Mouse (Mus musculus) liver, embryonic 18 days (tissue): ENCODE data around the gene Zkscan7. TPM values are rescaled to one million over a fixed set of nuclear protein-coding genes. Genes with fewer than 3 reads are reported as not detected.

ENCODE experiments used
- polyA plus RNA-seq: library from polyadenylated mRNA; depleted of rRNA; stranded (reverse); fragments of >200 nt; gene quantifications from 2 replicates; pipeline ENCODE4 v1.2.3, GENCODE M21; 2012; rRNA removed

Zkscan7 gene
- polyA plus RNA-seq, result 2.5 and 2.7 TPM in 2 replicates

DNA sequence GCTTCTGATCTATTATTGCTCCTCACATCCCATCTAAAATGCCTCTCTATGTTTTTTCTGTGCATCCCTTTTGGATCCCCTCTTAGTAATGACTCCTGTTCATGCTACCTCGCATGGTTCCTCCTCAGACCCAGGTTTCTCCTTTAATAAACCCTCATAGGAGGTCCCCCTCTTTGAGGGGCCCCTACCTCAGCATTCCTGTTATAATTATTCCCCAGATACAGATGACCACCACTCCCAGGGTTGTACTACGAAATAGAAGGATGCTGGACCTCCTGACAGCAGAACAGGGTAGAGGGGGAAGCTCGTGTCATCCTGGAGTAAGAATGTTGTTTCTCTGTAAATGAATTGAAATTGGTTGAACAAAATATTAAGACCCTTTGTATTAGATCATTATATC is at the start of gene Zkscan7:
TSS of gene Zkscan7 (plus strand) at position 301 of the 400 bp plus-strand sequence.

DNA sequence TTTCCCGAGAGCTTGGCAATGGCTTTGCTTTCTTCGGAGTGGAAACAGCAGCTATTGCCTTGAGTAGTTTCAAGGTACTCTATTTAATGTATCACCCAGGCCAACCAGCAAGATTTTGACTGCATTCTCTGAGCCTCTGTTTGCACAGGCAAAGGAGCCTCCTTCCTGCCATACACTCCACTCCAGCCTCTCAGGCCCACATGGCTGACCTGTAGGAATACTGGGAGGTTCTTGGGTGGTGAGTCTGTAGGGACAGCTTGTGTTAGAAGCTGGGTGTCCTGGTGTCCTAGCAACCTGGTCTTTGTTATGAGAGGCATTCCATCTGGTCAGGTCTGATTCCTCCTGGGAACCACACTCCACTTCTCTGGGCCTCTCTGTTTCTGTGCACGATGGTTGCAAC is 41.7 kb upstream of the Zkscan7 start, which contains the start of gene Gm35549:
TSS of gene Gm35549 (minus strand) at position 276 of the 400 bp plus-strand sequence.

DNA sequence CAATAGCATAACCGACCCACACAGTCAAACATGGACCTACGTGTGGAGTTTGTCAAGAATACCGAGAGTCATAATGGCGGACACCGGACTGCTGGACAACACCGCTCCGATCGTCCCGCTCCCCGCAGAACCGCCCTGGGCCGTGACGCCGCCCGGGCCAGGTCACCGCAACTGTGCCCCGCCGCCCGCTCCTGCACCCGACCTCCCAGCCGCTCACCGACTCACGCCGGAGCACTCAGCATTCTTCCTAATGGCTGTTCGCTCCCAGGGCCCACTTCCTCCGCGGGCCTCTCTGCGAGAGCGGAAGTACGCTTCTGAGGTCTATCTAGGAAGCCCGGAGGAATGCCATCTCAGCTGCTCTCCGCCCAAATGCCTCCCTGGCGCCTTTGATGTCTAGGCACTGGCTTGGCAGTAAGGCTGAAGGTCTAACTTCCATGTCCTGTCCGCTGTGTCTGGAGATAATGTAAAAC is 19.8 kb upstream of the Zkscan7 start, which contains the start of gene Zfp445:
TSS of gene Zfp445 (minus strand) at position 310 of the 470 bp plus-strand sequence.

DNA sequence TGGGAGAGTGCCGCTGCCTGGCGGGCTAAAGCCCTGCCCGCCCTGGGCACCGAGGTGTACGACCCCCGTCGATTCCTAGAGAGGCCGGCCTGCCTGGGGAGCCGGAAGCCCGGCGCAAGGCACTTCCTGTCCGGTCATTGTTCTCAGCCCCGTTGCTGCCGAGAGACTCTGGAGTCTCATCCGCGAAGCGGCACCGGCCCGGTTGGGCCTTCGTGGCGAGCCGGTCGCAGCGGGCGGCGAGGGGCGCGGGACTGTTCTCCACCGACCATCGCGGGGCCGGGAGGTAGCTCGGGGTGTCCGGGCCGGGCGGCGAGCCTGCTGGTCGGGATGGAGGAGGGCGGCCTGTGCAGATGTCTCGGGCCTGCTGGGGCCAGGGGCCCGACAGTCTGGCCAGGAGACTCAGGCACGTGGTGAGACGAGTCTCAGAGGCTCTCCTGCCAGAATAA is 37.5 kb downstream of the Zkscan7 start, which contains the start of gene Zfp105:
TSS of gene Zfp105 (plus strand) at position 137 of the 446 bp plus-strand sequence.

Other genes starting within 250 kb of the Zkscan7 start
- not detected in 2 replicates for gene Topaz1, start 138.3 kb upstream of the Zkscan7 start, polyA plus RNA-seq
- gene Tcaim, start 80.1 kb upstream of the Zkscan7 start, polyA plus RNA-seq, result 2.2 and 2.3 TPM in 2 replicates
- not detected in 2 replicates for gene Gm35549, start 41.6 kb upstream of the Zkscan7 start, polyA plus RNA-seq
- 20.0 and 20.1 TPM in 2 replicates for gene Zfp445, start 19.7 kb upstream of the Zkscan7 start, polyA plus RNA-seq
- gene Zfp105, start 37.4 kb downstream of the Zkscan7 start, polyA plus RNA-seq, result 1.3 and 1.4 TPM in 2 replicates
- 7.7 and 8.6 TPM in 2 replicates for gene 1110059G10Rik, start 65.3 kb downstream of the Zkscan7 start, polyA plus RNA-seq
- 19.3 and 22.8 TPM in 2 replicates for gene Kif15, start 65.4 kb downstream of the Zkscan7 start, polyA plus RNA-seq
- gene Tmem42, start 135.6 kb downstream of the Zkscan7 start, polyA plus RNA-seq, result 5.1 and 5.4 TPM in 2 replicates
- gene Tgm4, start 149.0 kb downstream of the Zkscan7 start, polyA plus RNA-seq, result 0.08 and 0.09 TPM in 2 replicates
- gene Zdhhc3, start 227.5 kb downstream of the Zkscan7 start, polyA plus RNA-seq, result 15.3 and 15.9 TPM in 2 replicates
- gene Exosc7, start 227.5 kb downstream of the Zkscan7 start, polyA plus RNA-seq, result 50.7 and 56.5 TPM in 2 replicates